Comparison of ENCODE assay signal across 8 mouse cellular contexts in the genomic region with DNA sequence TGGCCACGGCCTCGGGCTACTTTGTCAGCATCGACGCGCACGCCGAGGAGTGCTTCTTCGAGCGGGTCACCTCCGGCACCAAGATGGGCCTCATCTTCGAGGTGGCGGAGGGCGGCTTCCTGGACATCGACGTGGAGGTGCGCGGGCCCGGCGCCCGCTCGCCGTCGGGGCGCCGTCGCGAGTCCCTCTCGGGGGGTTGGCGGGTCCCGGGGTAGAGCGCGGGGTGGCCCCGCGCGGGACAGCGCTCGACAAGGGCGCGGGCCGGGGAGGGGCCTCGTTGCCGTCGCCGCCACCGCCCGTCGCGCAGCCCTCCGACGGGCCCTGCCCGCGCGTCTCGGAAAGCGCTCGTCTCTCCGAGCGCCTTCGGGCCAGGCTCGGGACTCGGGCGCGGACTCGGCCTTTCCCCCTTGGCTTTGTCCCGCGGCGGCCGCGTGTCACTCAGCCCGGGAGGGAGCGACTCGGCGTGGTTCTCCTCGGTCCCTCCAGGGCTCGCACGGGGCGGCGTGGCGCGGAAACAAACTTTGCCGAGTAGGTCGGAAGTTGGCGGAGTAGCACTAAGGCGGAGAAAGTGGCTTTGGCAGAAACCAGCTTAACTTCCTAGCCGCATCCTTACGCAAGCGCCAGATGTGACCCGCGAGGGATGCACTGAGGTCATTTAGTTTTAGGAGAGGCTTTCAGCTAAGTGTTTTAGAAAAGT. TPM values are rescaled to one million over a fixed set of nuclear protein-coding genes. Genes with fewer than 3 reads are reported as not detected.
DNase-seq lines count a peak whose midpoint lies in the region; ATAC-seq and TF ChIP-seq lines count a peak whose summit lies in the region.

No protein-coding gene starts in this region.

- no peaks in the 10 kb centered on the region for H3K9me3 ChIP-seq in G1E (replicated peaks)
- no peaks in the 10 kb centered on the region for H3K9me3 ChIP-seq in forebrain, embryonic 12.5 days

- TF ChIP-seq POLR2A in bone marrow macrophage, adult 2 months (IDR thresholded peaks at IDR 0.05; ENCODE audit: borderline replicate concordance, low read depth, low read length), result no peak

- H3K36me3 ChIP-seq in G1E (replicated peaks), result peaks cover 41% of the 10 kb centered on the region
- H3K36me3 ChIP-seq in forebrain, embryonic 12.5 days (replicated peaks), result peaks cover 30% of the 10 kb centered on the region

- DNase-seq in G1E (ENCODE audit: low spot score), result peak; percentile 35
- DNase-seq in heart, postnatal 36 days, result peak; percentile 67 to 82
- peak; percentile 55 for DNase-seq in left cerebral cortex, postnatal 4 days
- DNase-seq in right cerebral cortex, postnatal 25 days, result peak; percentile 54
- DNase-seq in urinary bladder, postnatal 25 days (ENCODE audit: low spot score), result peak; percentile 66

- peaks cover 5% of the 10 kb centered on the region; the same call in 1 of the 2 replicates for H3K27me3 ChIP-seq in G1E (ENCODE audit: insufficient read depth, low read length)
- H3K27me3 ChIP-seq in forebrain, embryonic 12.5 days, result peaks cover 6% of the 10 kb centered on the region; the same call in 1 of the 2 replicates

- H3K27ac ChIP-seq in bone marrow macrophage, adult 2 months (ENCODE audit: insufficient read depth, low read depth, low read length), result peak overlapping the region; percentile 89
- peak overlapping the region; percentile 78 for H3K27ac ChIP-seq in forebrain, embryonic 12.5 days

- peak overlapping the region; percentile 75 for H3K4me2 ChIP-seq in forebrain, embryonic 12.5 days

- H3K4me3 ChIP-seq in G1E (ENCODE audit: low read depth, low read length), result peak overlapping the region; percentile 90
- peak overlapping the region; percentile 82 for H3K4me3 ChIP-seq in bone marrow macrophage, adult 2 months (ENCODE audit: insufficient read depth, low read length)
- peak overlapping the region; percentile 66 for H3K4me3 ChIP-seq in forebrain, embryonic 12.5 days (replicated peaks)

- under 1% methylated on average over 81 of the region's 89 CpGs for WGBS in forebrain, embryonic 12.5 days

- no peak for ATAC-seq in G1E (ENCODE audit: extremely low read depth, insufficient number of reproducible peaks, low FRiP score, poor library complexity, severe bottlenecking)
- peak; percentile 52 for ATAC-seq in forebrain, embryonic 12.5 days (ENCODE audit: low FRiP score)
- peak; percentile 36; the same call in 1 of the 2 replicates for ATAC-seq in megakaryocyte-erythroid progenitor cell, adult 5-6 weeks (replicated peaks; ENCODE audit: low FRiP score, low TSS enrichment, poor library complexity, severe bottlenecking)

- peak overlapping the region; percentile 83 for H3K9ac ChIP-seq in forebrain, embryonic 12.5 days

- peaks cover 44% of the 10 kb centered on the region for H3K4me1 ChIP-seq in G1E (ENCODE audit: insufficient read depth, low read depth, low read length)
- H3K4me1 ChIP-seq in bone marrow macrophage, adult 2 months (ENCODE audit: control insufficient read depth, insufficient read depth, low read length), result peaks cover 12% of the 10 kb centered on the region
- peaks cover 19% of the 10 kb centered on the region for H3K4me1 ChIP-seq in forebrain, embryonic 12.5 days

- intact Hi-C loops in heart, postnatal 36 days (cut with DNase I), result no loop called here
- intact Hi-C loops in left cerebral cortex, postnatal 4 days (cut with DNase I), result loop anchor here (5.0 kb wide), 1 partner anchor 109 kb away; no protein-coding TSS in a partner anchor

- TF ChIP-seq CTCF in G1E (IDR thresholded peaks at IDR 0.05; ENCODE audit: low read depth, low read length), result no peak
- TF ChIP-seq CTCF in bone marrow macrophage, adult 2 months (IDR thresholded peaks at IDR 0.05; ENCODE audit: low read depth, low read length), result no peak

RNA-seq across cellular contexts. Expression of a gene that starts 0.6 kb away (rescaled TPM):
- 548 and 656 TPM in 2 replicates for total RNA-seq in G1E (2014; fragmentation: Nextera tagmentation)
- 369 and 478 TPM in 2 replicates for total RNA-seq in G1E (2017)
- 114 and 167 TPM in 2 replicates for polyA plus RNA-seq in G1E (2012)
- 339 and 358 TPM in 2 replicates for polyA plus RNA-seq in bone marrow macrophage, adult 2 months (2012; ENCODE audit: insufficient read depth, insufficient read length, missing spikeins)
- 404 and 414 TPM in 2 replicates for polyA plus RNA-seq in forebrain, embryonic 12.5 days (2016; fragmentation: Nextera tagmentation; extraction: Ambion mirVana)
- 100 to 1,000 TPM; 174 to 177 TPM for total RNA-seq in heart, postnatal 36 days (2021)
- total RNA-seq in left cerebral cortex, postnatal 4 days (2021), result 100 to 1,000 TPM; 119 to 123 TPM
- 300 and 349 TPM in 2 replicates for total RNA-seq in megakaryocyte-erythroid progenitor cell, adult 5-6 weeks (2014; fragmentation: Nextera tagmentation)
- 809 and 870 TPM in 2 replicates for total RNA-seq in megakaryocyte-erythroid progenitor cell, adult 5-6 weeks (2017)

RNA-seq across cellular contexts. Expression of a gene that starts 9.9 kb away (rescaled TPM):
- total RNA-seq in G1E (2014; fragmentation: Nextera tagmentation), result 0.38 TPM in 1 of 2 replicates, not detected in the other
- total RNA-seq in G1E (2017), result 0.98 and 0.99 TPM in 2 replicates
- 0.41 and 0.52 TPM in 2 replicates for polyA plus RNA-seq in G1E (2012)
- 2.4 and 2.8 TPM in 2 replicates for polyA plus RNA-seq in bone marrow macrophage, adult 2 months (2012; ENCODE audit: insufficient read depth, insufficient read length, missing spikeins)
- polyA plus RNA-seq in forebrain, embryonic 12.5 days (2016; fragmentation: Nextera tagmentation; extraction: Ambion mirVana), result 17.4 and 17.8 TPM in 2 replicates
- total RNA-seq in heart, postnatal 36 days (2021), result 100 to 1,000 TPM; 209 to 229 TPM
- 10 to 100 TPM; 15.0 to 16.6 TPM for total RNA-seq in left cerebral cortex, postnatal 4 days (2021)
- total RNA-seq in megakaryocyte-erythroid progenitor cell, adult 5-6 weeks (2014; fragmentation: Nextera tagmentation), result 2.4 TPM in 1 of 2 replicates, not detected in the other
- total RNA-seq in megakaryocyte-erythroid progenitor cell, adult 5-6 weeks (2017), result 2.2 and 6.6 TPM in 2 replicates

RNA-seq across cellular contexts. Expression of a gene that starts 11.6 kb away (rescaled TPM):
- total RNA-seq in G1E (2014; fragmentation: Nextera tagmentation) (25.6 and 26.0 TPM in 2 replicates), G1E (2017) (21.7 and 21.8 TPM in 2 replicates)
- polyA plus RNA-seq in G1E (2012), result 17.5 and 23.1 TPM in 2 replicates
- polyA plus RNA-seq in bone marrow macrophage, adult 2 months (2012; ENCODE audit: insufficient read depth, insufficient read length, missing spikeins), result 9.2 and 11.8 TPM in 2 replicates
- 18.7 and 19.3 TPM in 2 replicates for polyA plus RNA-seq in forebrain, embryonic 12.5 days (2016; fragmentation: Nextera tagmentation; extraction: Ambion mirVana)
- total RNA-seq in heart, postnatal 36 days (2021), result 1 to 10 TPM; 4.0 to 6.1 TPM
- 10 to 100 TPM; 27.5 to 30.8 TPM for total RNA-seq in left cerebral cortex, postnatal 4 days (2021)
- total RNA-seq in megakaryocyte-erythroid progenitor cell, adult 5-6 weeks (2014; fragmentation: Nextera tagmentation), result 27.4 and 28.9 TPM in 2 replicates
- 24.3 and 27.6 TPM in 2 replicates for total RNA-seq in megakaryocyte-erythroid progenitor cell, adult 5-6 weeks (2017)

RNA-seq across cellular contexts. Expression of a gene that starts 37.9 kb away (rescaled TPM):
- total RNA-seq in G1E (2014; fragmentation: Nextera tagmentation) (43.9 and 72.5 TPM in 2 replicates), G1E (2017) (46.8 and 50.9 TPM in 2 replicates)
- polyA plus RNA-seq in G1E (2012), result 10.3 and 12.0 TPM in 2 replicates
- 17.9 and 19.1 TPM in 2 replicates for polyA plus RNA-seq in bone marrow macrophage, adult 2 months (2012; ENCODE audit: insufficient read depth, insufficient read length, missing spikeins)
- 68.2 and 73.1 TPM in 2 replicates for polyA plus RNA-seq in forebrain, embryonic 12.5 days (2016; fragmentation: Nextera tagmentation; extraction: Ambion mirVana)
- 10 to 100 TPM; 26.6 to 33.0 TPM for total RNA-seq in heart, postnatal 36 days (2021)
- total RNA-seq in left cerebral cortex, postnatal 4 days (2021), result 10 to 100 TPM; 44.4 to 46.9 TPM
- total RNA-seq in megakaryocyte-erythroid progenitor cell, adult 5-6 weeks (2014; fragmentation: Nextera tagmentation), result 62.9 and 86.1 TPM in 2 replicates
- 56.2 and 57.5 TPM in 2 replicates for total RNA-seq in megakaryocyte-erythroid progenitor cell, adult 5-6 weeks (2017)

RNA-seq across cellular contexts. Expression of a gene that starts 37.9 kb away (rescaled TPM):
- total RNA-seq in G1E (2014; fragmentation: Nextera tagmentation) (88.9 and 122 TPM in 2 replicates), G1E (2017) (64.6 and 78.6 TPM in 2 replicates)
- 4.1 and 8.2 TPM in 2 replicates for polyA plus RNA-seq in G1E (2012)
- polyA plus RNA-seq in bone marrow macrophage, adult 2 months (2012; ENCODE audit: insufficient read depth, insufficient read length, missing spikeins), result 9.6 and 10.1 TPM in 2 replicates
- 72.0 and 73.4 TPM in 2 replicates for polyA plus RNA-seq in forebrain, embryonic 12.5 days (2016; fragmentation: Nextera tagmentation; extraction: Ambion mirVana)
- total RNA-seq in heart, postnatal 36 days (2021), result 10 to 100 TPM; 18.0 to 19.5 TPM
- 10 to 100 TPM; 36.3 to 37.1 TPM for total RNA-seq in left cerebral cortex, postnatal 4 days (2021)
- 43.2 and 61.5 TPM in 2 replicates for total RNA-seq in megakaryocyte-erythroid progenitor cell, adult 5-6 weeks (2014; fragmentation: Nextera tagmentation)
- total RNA-seq in megakaryocyte-erythroid progenitor cell, adult 5-6 weeks (2017), result 71.7 and 80.0 TPM in 2 replicates

Comparison
In these comparisons a context has a peak if more than half of its experiments do, and no peak if none do; other contexts are left out.
1. RNA of a gene that starts 9.9 kb away (total RNA-seq): 209 to 229 TPM in heart, postnatal 36 days; 15.0 to 16.6 TPM in left cerebral cortex, postnatal 4 days, 2.2 to 6.6 TPM in megakaryocyte-erythroid progenitor cell, adult 5-6 weeks and 0.38 to 0.99 TPM in G1E; every median in the first group is over 10 times any median in the second.
2. Peak in every context shown above with its lines, with median percentiles within 50 percentile points of each other: DNase-seq and H3K4me3 ChIP-seq.